Mouse (Mus musculus) hematopoietic stem cell, adult 5-6 weeks (primary cell): Measurements from ENCODE around the gene Lca5. TPM values are rescaled to one million over a fixed set of nuclear protein-coding genes. Genes with fewer than 3 reads are reported as not detected.

Experiments
- ATAC-seq, 2 experiments: fragments of 125-278 bp in 1 of 2; replicated peaks in 1 of 2; 2 replicates each; pipeline ENCODE4 v1.8.0; 2016 to 2017; ENCODE audit warnings: inconsistent platforms in 2 of 2, mild to moderate bottlenecking in 2 of 2, moderate number of reproducible peaks in 2 of 2, low read depth in 1 of 2, moderate TSS enrichment in 1 of 2; ENCODE audit not compliant: low FRiP score in 2 of 2, poor library complexity in 2 of 2, severe bottlenecking in 2 of 2, insufficient read depth in 1 of 2, low TSS enrichment in 1 of 2
- total RNA-seq: library from RNA; stranded (forward); fragments of 172-1452, 232-1000 nt; gene quantifications from 2 replicates; pipeline ENCODE4 v1.2.3, GENCODE M21; 2017

Lca5 gene
- total RNA-seq, 1 experiment from 2014 or later = 1.9 TPM

DNA sequence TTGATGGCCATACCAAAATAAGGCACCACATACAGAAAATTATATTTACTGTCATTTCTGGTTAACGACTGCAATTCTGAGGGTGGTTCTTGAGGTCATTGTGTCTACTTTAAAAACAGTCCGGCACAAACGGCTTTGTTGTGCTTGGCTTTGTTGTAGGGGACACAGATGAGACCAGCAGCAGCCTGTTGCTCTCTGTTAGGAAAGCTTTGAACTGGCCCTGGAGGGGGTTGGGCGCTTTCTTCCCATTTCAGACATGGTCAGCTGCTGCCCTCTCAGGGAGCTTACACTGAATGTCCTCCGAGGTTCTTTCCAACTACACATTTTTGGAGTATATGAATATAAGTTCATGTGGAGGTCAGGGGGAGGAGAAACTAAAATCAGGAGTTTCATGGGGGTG, 90.3 kb downstream of the Lca5 start:
- no peak for ATAC-seq

DNA sequence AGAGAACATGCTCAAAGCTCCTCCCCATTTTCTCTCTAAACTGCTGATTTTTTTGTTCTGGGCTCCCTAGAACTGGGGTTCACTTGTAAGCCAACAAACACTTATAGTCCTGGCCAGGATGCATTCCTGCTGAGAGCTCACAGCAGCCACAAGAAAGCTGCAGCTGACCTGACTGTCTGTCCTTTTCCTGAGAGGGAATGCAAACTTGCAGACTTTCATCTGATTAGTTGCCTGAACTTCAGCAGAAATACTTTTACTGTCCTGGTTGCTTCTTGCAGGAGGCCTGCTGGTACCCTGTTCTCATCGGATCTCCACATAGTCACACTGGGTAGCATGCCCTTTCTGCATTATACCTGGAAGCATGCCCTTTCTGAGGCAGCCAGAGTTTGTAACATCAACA, 91.0 kb downstream of the Lca5 start:
- no peak for ATAC-seq

DNA sequence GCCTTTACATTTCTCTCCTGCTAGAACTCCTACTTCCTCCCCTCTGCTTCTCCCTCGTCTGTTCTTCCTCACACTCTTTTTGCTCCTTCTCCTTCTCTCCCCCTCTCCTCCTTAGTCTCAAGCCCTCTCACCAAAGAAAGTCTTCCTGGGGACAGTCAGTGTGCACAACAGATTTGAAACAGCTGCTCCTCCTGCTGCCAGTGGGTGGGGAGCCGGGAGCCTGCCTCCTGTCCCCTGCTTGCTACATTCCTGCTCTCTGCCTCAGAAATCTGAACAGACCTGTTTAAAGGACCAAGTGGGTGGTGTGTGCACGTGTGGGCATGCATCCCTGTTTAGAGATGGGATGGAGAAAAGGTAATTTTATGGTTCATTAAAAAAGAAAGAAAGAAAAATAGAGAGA, 91.4 kb downstream of the Lca5 start:
- no peak for ATAC-seq

GRCm38 (mm10) chr9:83347521-83347920, 93.4 kb downstream of the Lca5 start:
- no peak for ATAC-seq

DNA sequence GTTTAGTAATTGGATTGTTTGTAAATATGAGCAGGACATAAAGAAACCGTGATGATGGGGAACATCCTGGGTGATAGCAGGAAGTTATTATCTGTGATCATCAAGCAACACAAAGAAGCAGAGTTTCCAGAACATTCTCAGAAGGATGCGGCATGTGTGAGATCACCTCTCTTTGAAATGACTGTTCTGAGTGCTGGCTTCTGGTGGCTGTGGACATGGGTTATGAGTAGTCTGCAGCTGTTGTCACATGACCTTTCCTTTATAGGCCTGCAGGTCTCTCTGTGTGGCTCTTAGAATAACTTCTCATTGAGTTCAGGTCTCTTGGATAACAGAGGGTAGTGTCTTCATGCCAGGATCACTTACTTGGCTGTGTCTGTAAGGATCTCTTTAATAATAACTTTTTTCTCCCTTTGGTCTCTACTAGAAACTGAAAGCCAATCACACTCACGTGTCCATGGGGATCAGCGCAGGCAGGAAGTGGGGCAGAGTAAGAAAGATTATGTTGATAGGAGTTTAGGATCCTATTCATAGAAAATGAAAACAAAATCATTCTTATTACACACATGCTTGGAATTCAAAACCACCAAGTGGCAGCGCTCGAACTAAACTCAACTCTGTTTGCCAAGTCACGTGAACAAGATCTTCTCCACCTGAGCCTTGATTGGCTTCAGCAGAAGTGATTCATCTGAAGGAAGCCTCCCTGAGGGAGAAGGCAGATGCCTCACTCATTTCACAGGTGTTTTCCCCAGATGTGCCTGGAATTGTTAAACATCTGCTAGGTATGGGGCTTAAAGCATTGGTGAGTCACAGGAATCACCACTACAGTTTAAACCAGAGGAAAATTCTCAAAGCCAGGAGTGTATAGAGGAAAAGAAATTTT, 98.2 kb downstream of the Lca5 start:
- ATAC-seq = peak in 1 of 2 experiments; percentile 48; a peak in 2 of 4 replicates

Other genes starting within 250 kb of the Lca5 start
- 0.69 and 2.2 TPM in 2 replicates for gene Sh3bgrl2, start 107.2 kb upstream of the Lca5 start, total RNA-seq